Mouse (Mus musculus) spleen, adult 2 months (tissue): ENCODE results near the gene Tmem141.

Source experiments
- CTCF ChIP-seq: fragments of 200-500 bp; IDR thresholded peaks from 2 replicates; pipeline ENCODE4 v1.5.1; 2011; ENCODE audit warnings: mild to moderate bottlenecking, inconsistent platforms; ENCODE audit not compliant: insufficient read depth, insufficient read length, insufficient replicate concordance; ENCODE audit errors: extremely low read depth
- POLR2A ChIP-seq: fragments of 200-500 bp; IDR thresholded peaks from 2 replicates; pipeline ENCODE4 v1.6.1; 2011; ENCODE audit warnings: low read depth, low read length, inconsistent platforms

DNA sequence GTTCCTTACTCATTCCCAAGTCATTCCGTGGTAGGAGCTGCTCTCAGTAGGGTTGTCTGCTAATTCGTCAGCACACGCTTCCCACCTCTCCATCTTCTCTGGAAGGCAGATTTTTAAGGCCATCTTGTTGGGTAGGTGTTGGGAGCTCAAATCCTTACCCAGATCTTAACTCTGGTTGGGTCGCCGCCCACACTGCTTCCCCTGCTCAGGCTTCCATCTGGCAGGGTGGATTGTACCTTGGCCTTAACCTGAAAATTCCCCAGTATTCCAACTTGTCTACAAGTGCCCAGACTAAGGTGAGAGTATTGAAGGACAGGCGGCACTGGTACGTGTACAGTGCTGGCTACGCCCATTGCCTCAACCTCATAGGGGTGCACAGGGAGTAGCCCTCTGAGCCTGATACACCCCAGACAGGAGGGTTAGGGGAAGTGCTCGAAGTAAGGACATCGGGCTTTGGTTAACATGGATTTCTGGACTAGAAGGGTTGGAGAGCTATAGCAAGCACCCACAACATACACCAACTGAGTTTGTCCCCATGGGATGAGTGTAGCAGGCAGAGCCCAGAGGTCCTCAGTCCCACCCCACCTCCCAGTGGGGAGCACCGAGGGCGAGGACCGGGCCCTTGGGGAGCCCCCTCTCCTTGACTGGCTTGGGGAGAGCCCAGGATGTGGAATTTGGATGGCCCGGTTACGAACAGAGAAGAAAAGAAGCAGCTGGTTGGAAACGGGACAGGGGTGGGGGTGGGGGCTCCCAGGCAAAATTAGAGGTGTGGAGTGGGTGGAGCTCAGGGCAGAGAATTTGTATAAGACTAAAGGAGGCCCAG, 45.6 kb downstream of the Tmem141 start:
- no peak for TF ChIP-seq POLR2A
- TF ChIP-seq CTCF: no peak
